Mouse (Mus musculus) embryonic fibroblast, embryonic 13.5 days (primary cell): ENCODE results near the gene Tnnc1. TPM values are rescaled to one million over a fixed set of nuclear protein-coding genes. Genes with fewer than 3 reads are reported as not detected.
A peak's percentile ranks its signal among the peaks of the same experiment; 100 is the strongest.

Experiments
- H3K27ac ChIP-seq: 2 replicates; pipeline ENCODE4 v1.5.1; 2012; ENCODE audit warnings: low read length, control low read depth, inconsistent platforms; ENCODE audit not compliant: insufficient read depth
- H3K4me1 ChIP-seq: 2 replicates; pipeline ENCODE4 v1.6.1; 2011; ENCODE audit warnings: low read length; ENCODE audit not compliant: control insufficient read depth, insufficient read depth
- H3K4me3 ChIP-seq: 2 replicates; pipeline ENCODE4 v1.5.1; 2011; ENCODE audit warnings: mild to moderate bottlenecking, control low read depth, low read length; ENCODE audit not compliant: insufficient read depth
- CTCF ChIP-seq: IDR thresholded peaks from 2 replicates; pipeline ENCODE4 v1.5.1; 2011; ENCODE audit warnings: mild to moderate bottlenecking, control low read depth, low read length, moderate library complexity, borderline replicate concordance; ENCODE audit not compliant: insufficient read depth
- POLR2A ChIP-seq: IDR thresholded peaks from 2 replicates; pipeline ENCODE4 v1.6.1; 2011; ENCODE audit warnings: low read depth, mild to moderate bottlenecking, control low read depth, low read length, moderate library complexity
- polyA plus RNA-seq: library from polyadenylated mRNA; stranded (reverse); fragments of >200 nt; gene quantifications from 2 replicates; pipeline ENCODE4 v1.2.4, GENCODE M21; 2011; ENCODE audit warnings: low read depth; ENCODE audit not compliant: missing spikeins, insufficient read length

Gene Tnnc1
- polyA plus RNA-seq, 1 experiment = 3.0 TPM

GRCm38 (mm10) chr14:31248396-31248795 is 40.3 kb downstream of the Tnnc1 start:
- TF ChIP-seq POLR2A (no peak), CTCF (no peak)

GRCm38 (mm10) chr14:31250222-31251083 is 42.3 kb downstream of the Tnnc1 start:
- Histone ChIP-seq H3K27ac (peak overlapping the region; percentile 97), H3K4me1 (peaks cover 5% of the 10 kb centered on the region; the same call in 1 of the 2 replicates), H3K4me3 (peak overlapping the region; percentile 69)
- TF ChIP-seq CTCF (no peak), POLR2A (peak; percentile 58)

More at GRCm38 (mm10) chr14:31248396-31248795, 40.3 kb downstream of the Tnnc1 start:
- Histone ChIP-seq H3K27ac (no peak overlapping the region), H3K4me1 (peaks cover 5% of the 10 kb centered on the region; the same call in 1 of the 2 replicates), H3K4me3 (no peak overlapping the region)

- Histone ChIP-seq H3K4me3 (peak within 1 kb of the TSS; percentile 99), H3K27ac (peak within 1 kb of the TSS; percentile 97), H3K4me1 (peaks cover 5% of the 10 kb centered on the region; the same call in 1 of the 2 replicates)
- TF ChIP-seq POLR2A (peak; percentile 80), CTCF (no peak)
Measured at GRCm38 (mm10) chr14:31251084-31251604, 43.0 kb downstream of the Tnnc1 start, which contains the start of the genes Phf7 and Bap1. TSS of gene Phf7 (minus strand) at chr14:31251317. TSS of gene Bap1 (plus strand) at chr14:31251450.

DNA sequence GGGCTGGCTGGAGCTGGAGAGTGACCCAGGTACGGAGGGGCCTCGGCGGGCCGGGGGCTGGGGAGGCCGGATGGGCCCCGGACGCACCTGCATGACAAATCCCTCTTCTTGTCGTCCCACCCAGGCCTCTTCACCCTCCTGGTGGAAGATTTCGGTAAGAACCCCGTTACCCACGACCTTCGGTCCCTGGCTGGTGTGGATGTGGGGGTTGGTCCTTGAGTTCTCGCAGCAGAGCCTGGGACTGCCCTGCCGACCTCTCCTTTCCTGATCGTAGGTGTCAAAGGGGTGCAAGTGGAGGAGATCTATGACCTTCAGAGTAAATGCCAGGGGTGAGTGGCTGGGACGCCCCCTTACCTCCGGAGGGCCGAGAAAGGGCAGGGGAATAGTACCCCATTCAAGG is 43.5 kb downstream of the Tnnc1 start:
- no peak for TF ChIP-seq CTCF
- TF ChIP-seq POLR2A = no peak
- peak overlapping the region; percentile 99 for H3K4me3 ChIP-seq
- H3K27ac ChIP-seq = no peak overlapping the region
- H3K4me1 ChIP-seq = peaks cover 2% of the 10 kb centered on the region; the same call in 1 of the 2 replicates

- H3K27ac ChIP-seq = no peak overlapping the region
- no peak for TF ChIP-seq POLR2A
- TF ChIP-seq CTCF = no peak
- no peaks in the 10 kb centered on the region; the same call in 1 of the 2 replicates for H3K4me1 ChIP-seq
- H3K4me3 ChIP-seq = peak overlapping the region; percentile 99
Measured at GRCm38 (mm10) chr14:31252091-31252490, 44.0 kb downstream of the Tnnc1 start.

DNA sequence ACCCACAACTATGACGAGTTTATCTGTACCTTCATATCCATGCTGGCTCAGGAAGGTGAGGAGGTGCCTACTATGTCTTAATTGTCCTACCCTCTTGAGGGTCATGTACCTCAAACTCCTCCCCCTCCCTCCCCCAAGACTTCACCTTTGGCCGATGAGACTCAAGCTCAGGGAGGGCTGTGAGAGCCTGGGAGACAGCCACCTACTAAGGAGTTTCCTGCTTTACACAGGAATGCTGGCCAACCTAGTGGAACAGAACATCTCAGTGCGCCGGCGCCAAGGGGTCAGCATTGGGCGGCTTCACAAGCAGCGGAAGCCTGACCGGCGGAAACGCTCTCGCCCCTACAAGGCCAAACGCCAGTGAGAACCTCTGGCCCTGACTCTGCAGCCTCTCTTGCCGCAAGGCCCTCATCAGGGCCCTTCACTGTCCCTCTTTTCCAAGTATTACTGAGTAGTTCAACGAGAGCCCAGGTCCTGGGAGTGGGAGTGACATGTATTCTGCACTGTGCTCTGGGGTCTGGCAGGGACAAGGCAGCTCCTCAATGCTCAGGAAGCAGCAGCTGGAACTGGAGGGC is 50.5 kb downstream of the Tnnc1 start:
- no peak overlapping the region for H3K4me3 ChIP-seq
- TF ChIP-seq CTCF = no peak
- no peak for TF ChIP-seq POLR2A
- no peaks in the 10 kb centered on the region for H3K4me1 ChIP-seq
- H3K27ac ChIP-seq = no peak overlapping the region

DNA sequence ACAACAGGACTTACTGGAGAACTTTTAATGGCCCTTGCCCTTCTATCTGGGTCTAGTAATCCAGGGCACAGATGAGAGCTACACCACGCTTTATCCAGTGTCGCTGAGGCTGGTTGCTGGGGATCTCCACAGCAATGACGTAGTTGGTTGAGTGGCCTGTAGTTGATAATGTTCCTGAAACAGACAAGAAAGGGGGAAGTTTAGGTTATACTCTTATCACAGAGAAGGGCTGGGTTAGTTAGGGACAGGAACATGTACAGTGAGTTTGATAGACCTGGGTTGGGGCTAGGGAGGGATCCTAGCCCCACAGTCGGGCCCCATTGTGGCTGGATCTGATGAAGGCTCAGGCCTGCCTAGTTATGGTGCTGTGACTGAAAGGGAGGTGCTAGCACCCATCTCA is 52.3 kb downstream of the Tnnc1 start:
- Histone ChIP-seq H3K4me1 (no peaks in the 10 kb centered on the region), H3K4me3 (no peak overlapping the region), H3K27ac (no peak overlapping the region)
- no peak for TF ChIP-seq CTCF
- no peak for TF ChIP-seq POLR2A

GRCm38 (mm10) chr14:31260932-31261331 is 52.8 kb downstream of the Tnnc1 start:
- Histone ChIP-seq H3K4me3 (no peak overlapping the region), H3K27ac (no peak overlapping the region), H3K4me1 (no peaks in the 10 kb centered on the region)
- TF ChIP-seq CTCF (no peak), POLR2A (no peak)

Other genes starting within 250 kb of the Tnnc1 start
- 64.2 and 76.1 TPM in 2 replicates for gene Glt8d1, start 206.9 kb upstream of the Tnnc1 start, polyA plus RNA-seq
- gene Spcs1, start 206.6 kb upstream of the Tnnc1 start, polyA plus RNA-seq = 465 and 483 TPM in 2 replicates
- 83.9 and 99.0 TPM in 2 replicates for gene Pbrm1, start 189.2 kb upstream of the Tnnc1 start, polyA plus RNA-seq
- gene Gnl3, start 189.2 kb upstream of the Tnnc1 start, polyA plus RNA-seq = 151 and 168 TPM in 2 replicates
- gene Smim4, start 79.4 kb upstream of the Tnnc1 start, polyA plus RNA-seq = 30.6 and 33.4 TPM in 2 replicates
- gene Nt5dc2, start 77.3 kb upstream of the Tnnc1 start, polyA plus RNA-seq = 86.1 and 119 TPM in 2 replicates
- gene Stab1, start 39.7 kb upstream of the Tnnc1 start, polyA plus RNA-seq = 1.7 and 7.3 TPM in 2 replicates
- gene Nisch, start 8.6 kb downstream of the Tnnc1 start, polyA plus RNA-seq = 457 and 524 TPM in 2 replicates
- 0.25 and 0.90 TPM in 2 replicates for gene Sema3g, start 9.5 kb downstream of the Tnnc1 start, polyA plus RNA-seq
- gene Phf7, start 43.0 kb downstream of the Tnnc1 start, polyA plus RNA-seq = 5.9 and 6.5 TPM in 2 replicates
- 26.3 and 37.4 TPM in 2 replicates for gene Bap1, start 43.1 kb downstream of the Tnnc1 start, polyA plus RNA-seq
- gene Dnah1, start 115.6 kb downstream of the Tnnc1 start, polyA plus RNA-seq = 0.40 and 1.5 TPM in 2 replicates
- gene Capn7, start 128.3 kb downstream of the Tnnc1 start, polyA plus RNA-seq = 38.1 and 46.0 TPM in 2 replicates
- gene Sh3bp5, start 227.8 kb downstream of the Tnnc1 start, polyA plus RNA-seq = 25.0 and 29.1 TPM in 2 replicates